Mouse (Mus musculus) limb, embryonic 13.5 days (tissue): ENCODE measurements around the gene Hs6st3. TPM values are rescaled to one million over a fixed set of nuclear protein-coding genes. Genes with fewer than 3 reads are reported as not detected.

Experiments
- ATAC-seq: fragments of 200-750 bp; cut with Nextera tagmentation; 2 replicates; pipeline ENCODE4 v1.8.0; 2017; ENCODE audit warnings: low read depth, moderate number of reproducible peaks, moderate TSS enrichment; ENCODE audit not compliant: low FRiP score
- H3K27ac ChIP-seq: fragments of 300-500 bp; sonication (generic); 2 replicates; pipeline ENCODE4 v1.5.1; 2015; ENCODE audit warnings: inconsistent platforms, mild to moderate bottlenecking, moderate library complexity
- H3K27me3 ChIP-seq: fragments of 300-500 bp; sonication (generic); 2 replicates; pipeline ENCODE4 v1.6.1; 2015; ENCODE audit warnings: mild to moderate bottlenecking, inconsistent platforms
- H3K36me3 ChIP-seq: fragments of 300-500 bp; sonication (generic); 2 replicates; pipeline ENCODE4 v1.6.1; 2015; ENCODE audit warnings: inconsistent platforms, mild to moderate bottlenecking, moderate library complexity
- H3K4me1 ChIP-seq: fragments of 300-500 bp; sonication (generic); 2 replicates; pipeline ENCODE4 v1.6.1; 2015; ENCODE audit warnings: inconsistent platforms
- H3K4me2 ChIP-seq: fragments of 300-500 bp; sonication (generic); replicated peaks from 2 replicates; pipeline ENCODE4 v1.6.1; 2015; ENCODE audit warnings: inconsistent platforms, mild to moderate bottlenecking, moderate library complexity
- H3K4me3 ChIP-seq: fragments of 300-500 bp; sonication (generic); 2 replicates; pipeline ENCODE4 v1.5.1; 2015; ENCODE audit warnings: moderate library complexity, mild to moderate bottlenecking, inconsistent platforms
- H3K9ac ChIP-seq: fragments of 300-500 bp; sonication (generic); 2 replicates; pipeline ENCODE4 v1.6.1; 2015; ENCODE audit warnings: mild to moderate bottlenecking, inconsistent platforms
- H3K9me3 ChIP-seq: fragments of 300-500 bp; sonication (generic); 2 replicates; pipeline ENCODE4 v1.6.1; 2016; ENCODE audit warnings: inconsistent platforms
- WGBS: fragments of 180-500 bp; shearing (Covaris S2); methylation state at CpG from one replicate; pipeline ENCODE4 v1.1.7; 2015; 5-methylcytosine and 5-hydroxymethylcytosine counted together
- polyA plus RNA-seq: library from polyadenylated mRNA; unstranded; fragments of >200 nt; fragmentation: Nextera tagmentation; extraction: Ambion mirVana; gene quantifications from 2 replicates; pipeline ENCODE4 v1.2.1, GENCODE M21; 2015

Gene Hs6st3
- polyA plus RNA-seq, 1 experiment from 2014 or later: 0.24 TPM

DNA sequence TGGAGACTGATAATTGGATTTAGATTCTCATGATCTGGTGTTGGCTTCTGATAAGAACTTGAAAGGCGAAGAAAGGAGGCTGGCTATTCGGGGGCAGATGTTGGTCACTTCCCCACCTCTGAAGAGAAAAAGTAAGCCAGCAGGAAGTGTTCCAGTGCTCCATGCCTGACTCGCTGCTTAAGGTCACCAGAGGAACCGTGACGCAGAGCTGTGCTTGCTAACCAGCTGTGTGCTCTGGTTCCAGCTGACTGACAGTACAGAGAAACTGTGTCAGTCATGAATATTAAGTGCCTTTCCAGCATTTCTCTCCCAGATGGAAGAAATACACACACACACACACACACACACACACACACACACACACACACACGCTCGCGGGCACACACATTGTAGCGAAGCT is 694.8 kb downstream of the Hs6st3 start:
- peaks cover 30% of the 10 kb centered on the region for H3K4me1 ChIP-seq
- no peak for ATAC-seq
- WGBS: 58% methylated on average over 9 of the region's 9 CpGs
- H3K27ac ChIP-seq: no peak overlapping the region
- H3K4me2 ChIP-seq: no peak overlapping the region
- no peaks in the 10 kb centered on the region for H3K9me3 ChIP-seq
- H3K27me3 ChIP-seq: no peaks in the 10 kb centered on the region
- H3K9ac ChIP-seq: no peak overlapping the region
- no peak overlapping the region for H3K4me3 ChIP-seq
- H3K36me3 ChIP-seq: no peaks in the 10 kb centered on the region

DNA sequence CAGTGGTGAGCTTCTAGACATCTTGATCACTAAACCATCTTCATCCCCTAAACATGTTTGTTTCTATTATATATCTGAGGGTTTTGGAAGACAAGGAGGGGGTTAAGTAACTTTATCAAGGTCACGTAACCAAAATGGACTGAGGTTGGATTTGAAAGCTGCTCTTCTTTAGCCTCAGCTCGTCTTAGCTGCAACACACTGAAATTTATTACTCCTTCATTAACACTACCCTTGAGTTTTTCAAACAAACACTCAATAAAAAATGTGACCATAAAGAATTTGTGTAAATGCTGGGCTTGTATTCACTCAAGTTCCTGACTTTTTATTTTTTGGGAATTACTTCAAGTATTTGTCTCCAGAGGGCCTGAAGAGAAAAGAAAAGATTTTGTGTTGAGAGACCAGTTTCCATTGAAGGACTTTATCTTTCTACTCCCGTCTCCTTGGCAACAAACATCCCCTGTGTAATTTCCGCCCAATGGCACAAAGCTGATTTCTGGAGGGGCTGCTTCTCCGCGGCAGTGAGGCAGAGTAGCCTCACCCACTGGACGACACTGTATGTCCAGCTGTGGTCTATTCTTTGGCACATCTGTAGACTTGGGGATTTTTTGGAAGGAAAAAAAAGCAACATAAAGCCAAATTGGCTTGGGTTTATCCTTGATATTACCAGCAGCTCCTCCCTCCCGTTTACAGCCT is 696.0 kb downstream of the Hs6st3 start:
- no peak for ATAC-seq
- H3K9me3 ChIP-seq: no peaks in the 10 kb centered on the region
- WGBS: 51% methylated on average over 8 of the region's 8 CpGs
- H3K9ac ChIP-seq: no peak overlapping the region
- H3K27ac ChIP-seq: no peak overlapping the region
- H3K27me3 ChIP-seq: no peaks in the 10 kb centered on the region
- no peak overlapping the region for H3K4me3 ChIP-seq
- no peaks in the 10 kb centered on the region for H3K36me3 ChIP-seq
- no peak overlapping the region for H3K4me2 ChIP-seq
- peaks cover 30% of the 10 kb centered on the region for H3K4me1 ChIP-seq

DNA sequence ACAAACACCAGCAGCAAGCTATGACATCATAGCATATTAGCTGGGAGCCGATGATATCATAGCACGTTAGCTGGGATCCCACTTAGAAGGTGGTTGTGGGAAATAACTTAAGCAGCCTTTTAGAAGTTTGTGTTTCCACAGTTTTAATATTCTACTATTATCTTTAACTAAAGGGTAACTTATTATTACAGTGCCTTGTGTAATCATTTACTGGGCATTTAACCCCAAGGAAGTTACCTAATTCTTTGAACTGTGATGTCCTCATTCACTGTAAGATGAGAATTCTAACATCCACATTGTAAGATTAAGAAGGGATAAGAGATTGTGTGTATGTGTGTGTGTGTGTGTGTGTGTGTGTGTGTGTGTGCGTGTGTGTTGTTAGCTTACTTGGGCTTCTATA is 697.9 kb downstream of the Hs6st3 start:
- no peak overlapping the region for H3K27ac ChIP-seq
- H3K9me3 ChIP-seq: no peaks in the 10 kb centered on the region
- ATAC-seq: no peak
- no peak overlapping the region for H3K4me2 ChIP-seq
- 87% methylated on average over 3 of the region's 3 CpGs for WGBS
- H3K36me3 ChIP-seq: no peaks in the 10 kb centered on the region
- H3K4me1 ChIP-seq: peaks cover 26% of the 10 kb centered on the region
- H3K27me3 ChIP-seq: no peaks in the 10 kb centered on the region
- no peak overlapping the region for H3K9ac ChIP-seq
- no peak overlapping the region for H3K4me3 ChIP-seq

DNA sequence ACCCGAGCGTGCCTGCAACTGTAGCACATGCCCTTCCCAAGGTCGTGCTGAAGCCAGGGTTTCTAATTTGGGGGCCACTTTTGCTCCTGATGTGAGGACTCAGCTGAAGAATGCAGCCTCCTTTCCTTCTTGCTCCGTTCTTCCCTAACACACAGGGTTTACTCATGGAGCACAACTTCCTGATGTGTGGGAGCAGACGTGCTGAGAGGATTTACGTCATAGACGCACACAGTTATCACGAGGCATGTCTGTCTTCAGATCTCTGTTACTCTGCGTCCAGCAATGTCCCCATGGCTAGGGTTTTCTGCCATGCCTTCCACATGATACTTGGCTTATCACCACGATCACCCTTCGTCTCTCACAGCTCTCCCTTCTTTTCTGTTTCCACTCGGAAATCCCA is 709.4 kb downstream of the Hs6st3 start:
- Histone ChIP-seq H3K36me3 (no peaks in the 10 kb centered on the region), H3K4me1 (peaks cover 13% of the 10 kb centered on the region), H3K4me2 (no peak overlapping the region), H3K9me3 (no peaks in the 10 kb centered on the region), H3K27ac (no peak overlapping the region), H3K27me3 (no peaks in the 10 kb centered on the region), H3K4me3 (no peak overlapping the region), H3K9ac (no peak overlapping the region)
- no peak for ATAC-seq
- WGBS: 67% methylated on average over 12 of the region's 12 CpGs

GRCm38 (mm10) chr14:119848759-119849298 is 710.7 kb downstream of the Hs6st3 start:
- Histone ChIP-seq H3K27ac (no peak overlapping the region), H3K4me3 (no peak overlapping the region), H3K9me3 (no peaks in the 10 kb centered on the region), H3K4me2 (no peak overlapping the region), H3K9ac (no peak overlapping the region), H3K27me3 (0 out of 2 replicates have a peak, but pooled peaks cover 1% of the 10 kb centered on the region), H3K36me3 (no peaks in the 10 kb centered on the region), H3K4me1 (peaks cover 20% of the 10 kb centered on the region)
- 64% methylated on average over 4 of the region's 4 CpGs for WGBS
- ATAC-seq: no peak

DNA sequence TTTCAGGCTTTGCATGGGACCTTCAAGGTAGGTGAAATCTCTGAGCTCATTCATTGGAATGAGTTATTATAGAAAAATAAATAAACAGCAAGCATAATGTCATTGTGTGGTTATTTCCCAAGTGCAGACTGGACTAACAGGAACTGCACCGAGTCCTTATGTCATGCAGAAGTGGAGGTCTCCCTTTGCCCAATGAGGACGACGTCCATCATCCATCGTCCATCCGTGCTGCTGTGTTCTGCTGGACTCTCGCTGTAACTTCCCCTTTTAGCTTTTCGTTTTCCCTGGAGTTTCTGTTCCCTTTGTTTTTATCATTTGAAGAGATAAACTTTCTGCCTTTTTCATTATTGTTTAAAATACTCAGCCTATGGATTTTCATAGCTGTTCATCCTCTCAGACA is 711.2 kb downstream of the Hs6st3 start:
- no peak for ATAC-seq
- no peak overlapping the region for H3K4me3 ChIP-seq
- H3K4me1 ChIP-seq: peaks cover 20% of the 10 kb centered on the region
- 0 out of 2 replicates have a peak, but pooled peaks cover 5% of the 10 kb centered on the region for H3K27me3 ChIP-seq
- no peaks in the 10 kb centered on the region for H3K36me3 ChIP-seq
- H3K27ac ChIP-seq: no peak overlapping the region
- H3K9ac ChIP-seq: no peak overlapping the region
- no peak overlapping the region for H3K4me2 ChIP-seq
- 90% methylated on average over 7 of the region's 7 CpGs for WGBS
- H3K9me3 ChIP-seq: no peaks in the 10 kb centered on the region

DNA sequence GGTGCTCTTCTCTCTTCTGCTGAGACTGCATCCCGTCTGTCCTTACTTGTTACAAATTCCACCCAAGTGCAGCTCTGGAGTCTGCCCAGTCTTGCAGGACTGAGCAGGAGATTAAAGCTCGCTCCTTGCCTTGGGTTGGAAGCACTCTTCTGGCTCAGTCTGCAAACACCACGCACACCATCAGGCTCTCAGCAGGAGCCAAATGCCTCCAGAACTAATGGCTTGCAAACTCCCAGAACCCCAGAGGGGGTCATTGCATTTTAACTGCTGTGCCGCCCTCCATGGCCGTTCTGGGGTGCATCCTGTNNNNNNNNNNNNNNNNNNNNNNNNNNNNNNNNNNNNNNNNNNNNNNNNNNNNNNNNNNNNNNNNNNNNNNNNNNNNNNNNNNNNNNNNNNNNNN is 714.0 kb downstream of the Hs6st3 start:
- Histone ChIP-seq H3K27me3 (peaks cover 20% of the 10 kb centered on the region), H3K27ac (0 out of 2 replicates have a peak overlapping the region, but pooled peaks have one; percentile 55), H3K36me3 (no peaks in the 10 kb centered on the region), H3K4me3 (peak overlapping the region; percentile 3; the same call in 1 of the 2 replicates), H3K9me3 (no peaks in the 10 kb centered on the region), H3K4me2 (peak overlapping the region; percentile 53), H3K9ac (no peak overlapping the region), H3K4me1 (peaks cover 20% of the 10 kb centered on the region)
- ATAC-seq: peak; percentile 84
- under 1% methylated on average over 5 of the region's 5 CpGs for WGBS

DNA sequence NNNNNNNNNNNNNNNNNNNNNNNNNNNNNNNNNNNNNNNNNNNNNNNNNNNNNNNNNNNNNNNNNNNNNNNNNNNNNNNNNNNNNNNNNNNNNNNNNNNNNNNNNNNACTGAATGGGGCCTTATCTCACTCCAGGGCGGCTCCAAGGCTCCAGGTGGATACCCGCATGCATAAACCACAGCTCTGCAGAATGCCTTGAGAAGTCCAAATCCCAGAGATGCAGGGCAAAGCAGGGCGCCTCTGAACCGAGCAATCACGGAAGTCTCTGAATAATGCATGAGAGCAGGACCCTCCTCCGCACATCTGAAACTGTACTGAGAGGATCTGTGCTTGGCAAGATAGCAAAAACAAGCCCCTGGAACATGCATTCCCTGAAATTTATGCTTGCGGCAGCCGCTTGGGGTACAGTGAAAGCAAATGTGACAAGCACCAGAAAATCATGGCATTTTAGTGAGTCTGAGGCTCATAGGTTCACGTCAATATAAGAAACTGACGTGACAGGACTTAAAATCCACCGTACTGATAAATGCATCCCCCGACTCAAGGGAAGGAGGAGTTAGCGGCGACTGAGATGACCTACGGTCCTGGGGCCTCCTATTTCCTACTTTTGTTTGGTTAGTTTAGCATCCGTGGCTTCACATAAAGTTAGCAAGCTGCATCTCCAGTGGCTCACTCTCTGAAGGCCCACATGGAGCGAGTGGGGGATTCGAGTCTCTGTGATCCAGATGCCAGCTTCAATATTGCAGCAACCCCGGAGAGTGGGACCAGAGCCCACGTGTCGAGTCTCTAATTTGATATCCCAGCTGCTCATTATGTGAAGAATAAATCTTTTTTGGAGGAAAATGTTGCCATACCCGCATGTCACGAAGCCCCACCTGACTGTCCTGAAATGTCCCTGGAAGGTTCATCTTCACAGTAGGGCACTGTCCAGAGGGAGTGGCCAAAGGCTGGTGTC is 719.5 kb downstream of the Hs6st3 start:
- Histone ChIP-seq H3K4me1 (peaks cover 6% of the 10 kb centered on the region), H3K27ac (no peak overlapping the region), H3K4me2 (no peak overlapping the region), H3K4me3 (no peak overlapping the region), H3K36me3 (no peaks in the 10 kb centered on the region), H3K27me3 (peaks cover 26% of the 10 kb centered on the region), H3K9ac (no peak overlapping the region), H3K9me3 (no peaks in the 10 kb centered on the region)
- no peak for ATAC-seq
- WGBS: 69% methylated on average over 23 of the region's 23 CpGs

GRCm38 (mm10) chr14:119873617-119874016 is 735.5 kb downstream of the Hs6st3 start:
- WGBS: 97% methylated on average over 4 of the region's 4 CpGs
- no peaks in the 10 kb centered on the region for H3K4me1 ChIP-seq
- no peak overlapping the region for H3K27ac ChIP-seq
- H3K4me3 ChIP-seq: no peak overlapping the region
- no peaks in the 10 kb centered on the region for H3K27me3 ChIP-seq
- no peaks in the 10 kb centered on the region for H3K36me3 ChIP-seq
- no peak for ATAC-seq
- H3K4me2 ChIP-seq: no peak overlapping the region
- no peak overlapping the region for H3K9ac ChIP-seq
- H3K9me3 ChIP-seq: no peaks in the 10 kb centered on the region

- no peak overlapping the region for H3K4me2 ChIP-seq
- H3K9me3 ChIP-seq: no peaks in the 10 kb centered on the region
- no peak for ATAC-seq
- 63% methylated on average over 8 of the region's 8 CpGs for WGBS
- peaks cover 9% of the 10 kb centered on the region for H3K4me1 ChIP-seq
- H3K27me3 ChIP-seq: no peaks in the 10 kb centered on the region
- no peak overlapping the region for H3K27ac ChIP-seq
- H3K4me3 ChIP-seq: no peak overlapping the region
- no peaks in the 10 kb centered on the region for H3K36me3 ChIP-seq
- H3K9ac ChIP-seq: no peak overlapping the region
Measured at GRCm38 (mm10) chr14:119892922-119893321, 754.8 kb downstream of the Hs6st3 start.

- no peaks in the 10 kb centered on the region for H3K9me3 ChIP-seq
- 85% methylated on average over 8 of the region's 8 CpGs for WGBS
- no peaks in the 10 kb centered on the region for H3K36me3 ChIP-seq
- no peak overlapping the region for H3K9ac ChIP-seq
- H3K4me1 ChIP-seq: peaks cover 9% of the 10 kb centered on the region
- H3K27me3 ChIP-seq: no peaks in the 10 kb centered on the region
- no peak overlapping the region for H3K4me3 ChIP-seq
- H3K4me2 ChIP-seq: no peak overlapping the region
- ATAC-seq: no peak
- H3K27ac ChIP-seq: no peak overlapping the region
Measured at GRCm38 (mm10) chr14:119895097-119895496, 757.0 kb downstream of the Hs6st3 start.

GRCm38 (mm10) chr14:119895765-119896465 is 757.8 kb downstream of the Hs6st3 start:
- 31% methylated on average over 10 of the region's 10 CpGs for WGBS
- H3K36me3 ChIP-seq: no peaks in the 10 kb centered on the region
- H3K9ac ChIP-seq: no peak overlapping the region
- peaks cover 9% of the 10 kb centered on the region for H3K4me1 ChIP-seq
- no peak for ATAC-seq
- no peak overlapping the region for H3K4me3 ChIP-seq
- H3K4me2 ChIP-seq: no peak overlapping the region
- H3K27ac ChIP-seq: no peak overlapping the region
- no peaks in the 10 kb centered on the region for H3K27me3 ChIP-seq
- no peaks in the 10 kb centered on the region for H3K9me3 ChIP-seq
